10 mouse cellular contexts compared by ENCODE assay signal in genomic region chr11:117278113-117278512, GRCm38 (mm10).
DNase-seq lines count a peak whose midpoint lies in the region; ATAC-seq and TF ChIP-seq lines count a peak whose summit lies in the region.
"Had no signal": no experiment of that assay in that cellular context is flagged by ENCODE, and none has a peak within 500 bp of the region (broad histone marks: within the 10 kb centered on the region; RNA-seq: fewer than 3 reads in every experiment).

No protein-coding gene starts in this region.

- no peaks in the 10 kb centered on the region for H3K27me3 ChIP-seq in heart, embryonic 16.5 days (ENCODE audit: control insufficient read depth, insufficient read depth, low read length)
- H3K27me3 ChIP-seq in lung, embryonic 14.5 days (ENCODE audit: insufficient read depth, low read length): no peaks in the 10 kb centered on the region
- H3K27me3 ChIP-seq in embryonic facial prominence, embryonic 13.5 days: no peaks in the 10 kb centered on the region
- H3K27me3 ChIP-seq in stomach, embryonic 14.5 days (ENCODE audit: control insufficient read depth, insufficient read depth, low read length): no peaks in the 10 kb centered on the region
- no peaks in the 10 kb centered on the region for H3K27me3 ChIP-seq in thymus, adult 2 months (ENCODE audit: control insufficient read depth, insufficient read depth, low read length)

- peaks cover 47% of the 10 kb centered on the region for H3K4me1 ChIP-seq in heart, embryonic 16.5 days (ENCODE audit: control insufficient read depth, insufficient read depth, low read length)
- H3K4me1 ChIP-seq in lung, embryonic 14.5 days (ENCODE audit: insufficient read depth): peaks cover 14% of the 10 kb centered on the region
- peaks cover 98% of the 10 kb centered on the region for H3K4me1 ChIP-seq in embryonic facial prominence, embryonic 13.5 days
- peaks cover 74% of the 10 kb centered on the region for H3K4me1 ChIP-seq in stomach, embryonic 14.5 days (ENCODE audit: control insufficient read depth, insufficient read depth, low read length)
- peaks cover 64% of the 10 kb centered on the region for H3K4me1 ChIP-seq in thymus, adult 2 months (replicated peaks; ENCODE audit: control insufficient read depth, insufficient read depth, low read length)

- no peak for TF ChIP-seq CTCF in lung, embryonic 14.5 days (IDR thresholded peaks at IDR 0.05; ENCODE audit: low read depth)
- no peak for TF ChIP-seq CTCF in thymus, adult 2 months (IDR thresholded peaks at IDR 0.05; ENCODE audit: borderline replicate concordance, control insufficient read depth, extremely low read depth, insufficient read depth, low read length, poor library complexity)

- H3K4me2 ChIP-seq in heart, embryonic 16.5 days (ENCODE audit: low read depth, low read length): no peak overlapping the region
- H3K4me2 ChIP-seq in lung, embryonic 14.5 days: no peak overlapping the region
- peak overlapping the region; percentile 14; the same call in 1 of the 2 replicates for H3K4me2 ChIP-seq in embryonic facial prominence, embryonic 13.5 days
- H3K4me2 ChIP-seq in stomach, embryonic 14.5 days (replicated peaks; ENCODE audit: low read depth, low read length): 0 out of 2 replicates have a peak overlapping the region, but pooled peaks have one; percentile 2

- no peak overlapping the region; the same call in 1 of the 2 replicates for H3K27ac ChIP-seq in heart, embryonic 16.5 days (ENCODE audit: low read length)
- H3K27ac ChIP-seq in lung, embryonic 14.5 days (ENCODE audit: low read depth): peak overlapping the region; percentile 55
- H3K27ac ChIP-seq in embryonic facial prominence, embryonic 13.5 days: 0 out of 2 replicates have a peak overlapping the region, but pooled peaks have one; percentile 33
- peak overlapping the region; percentile 55 for H3K27ac ChIP-seq in stomach, embryonic 14.5 days (ENCODE audit: low read length)
- H3K27ac ChIP-seq in thymus, adult 2 months (ENCODE audit: control insufficient read depth, insufficient read depth, low read length): no peak overlapping the region

- H3K9ac ChIP-seq in heart, embryonic 16.5 days (ENCODE audit: low read length): peak overlapping the region; percentile 5; the same call in 1 of the 2 replicates
- H3K9ac ChIP-seq in lung, embryonic 14.5 days: no peak overlapping the region; the same call in 1 of the 2 replicates
- H3K9ac ChIP-seq in embryonic facial prominence, embryonic 13.5 days: 0 out of 2 replicates have a peak overlapping the region, but pooled peaks have one; percentile 7
- no peak overlapping the region for H3K9ac ChIP-seq in stomach, embryonic 14.5 days (replicated peaks; ENCODE audit: low read depth, low read length)

- TF ChIP-seq POLR2A in thymus, adult 2 months (IDR thresholded peaks at IDR 0.05; ENCODE audit: control insufficient read depth, extremely low read depth, insufficient read depth, low read length, poor library complexity): no peak

- 42% methylated on average over 1 of the region's 1 CpGs for WGBS in heart, embryonic 16.5 days
- 8% methylated on average over 1 of the region's 1 CpGs for whole genome bisulfite sequencing in lung, embryonic 14.5 days
- 12% methylated on average over 1 of the region's 1 CpGs for WGBS in embryonic facial prominence, embryonic 13.5 days
- WGBS in stomach, embryonic 14.5 days: 16% methylated on average over 1 of the region's 1 CpGs
- WGBS in thymus, adult 2 months: 87% methylated on average over 1 of the region's 1 CpGs

- H3K4me3 ChIP-seq in heart, embryonic 16.5 days (ENCODE audit: low read length): no peak overlapping the region
- H3K4me3 ChIP-seq in lung, embryonic 14.5 days (ENCODE audit: low read depth, low read length): no peak overlapping the region
- H3K4me3 ChIP-seq in embryonic facial prominence, embryonic 13.5 days: no peak overlapping the region
- H3K4me3 ChIP-seq in stomach, embryonic 14.5 days (ENCODE audit: low read depth, low read length): no peak overlapping the region
- no peak overlapping the region for H3K4me3 ChIP-seq in thymus, adult 2 months (ENCODE audit: control insufficient read depth, insufficient read depth, low read length)

- no peak for ATAC-seq in heart, embryonic 16.5 days (replicated peaks; ENCODE audit: extremely low read depth, insufficient read depth, low FRiP score)
- ATAC-seq in lung, embryonic 14.5 days (ENCODE audit: insufficient read depth): no peak
- no peak for ATAC-seq in embryonic facial prominence, embryonic 13.5 days (ENCODE audit: insufficient number of reproducible peaks, insufficient read depth, low FRiP score, low TSS enrichment, low read depth)
- ATAC-seq in stomach, embryonic 14.5 days (ENCODE audit: insufficient number of reproducible peaks, insufficient read depth, low FRiP score, low read depth): no peak

- H3K36me3 ChIP-seq in heart, embryonic 16.5 days (ENCODE audit: control insufficient read depth, insufficient read depth): no peaks in the 10 kb centered on the region
- H3K36me3 ChIP-seq in lung, embryonic 14.5 days (ENCODE audit: insufficient read depth): 0 out of 2 replicates have a peak, but pooled peaks cover 4% of the 10 kb centered on the region
- peaks cover 9% of the 10 kb centered on the region for H3K36me3 ChIP-seq in embryonic facial prominence, embryonic 13.5 days
- H3K36me3 ChIP-seq in stomach, embryonic 14.5 days (ENCODE audit: control insufficient read depth, insufficient read depth, low read length): no peaks in the 10 kb centered on the region; the same call in 1 of the 2 replicates
- H3K36me3 ChIP-seq in thymus, adult 2 months (ENCODE audit: control insufficient read depth, insufficient read depth, low read length): no peaks in the 10 kb centered on the region
- H3K36me3 ChIP-seq: G1E had no signal

- H3K9me3 ChIP-seq in heart, embryonic 16.5 days (replicated peaks; ENCODE audit: control insufficient read depth, low read length): no peaks in the 10 kb centered on the region
- H3K9me3 ChIP-seq in lung, embryonic 14.5 days (ENCODE audit: low read depth, low read length): no peaks in the 10 kb centered on the region
- no peaks in the 10 kb centered on the region for H3K9me3 ChIP-seq in embryonic facial prominence, embryonic 13.5 days
- H3K9me3 ChIP-seq in stomach, embryonic 14.5 days (ENCODE audit: control insufficient read depth, low read depth, low read length): no peaks in the 10 kb centered on the region
- H3K9me3 ChIP-seq: G1E had no signal

- DNase-seq in heart, adult 11 months: no peak
- no peak for DNase-seq in lung, embryonic 14.5 days
- DNase-seq in lung, postnatal 14 days: no peak
- DNase-seq in thymus, adult 2 months: no peak
- DNase-seq in thymus, postnatal 10 days (ENCODE audit: low spot score in 2 of 2): no peak
- DNase-seq: thymus, postnatal 36 days had no signal

Comparison
In these comparisons a context has a peak if more than half of its experiments do, and no peak if none do; other contexts are left out.
1. H3K27ac ChIP-seq: peak in lung, embryonic 14.5 days (single experiment), embryonic facial prominence, embryonic 13.5 days (single experiment) and stomach, embryonic 14.5 days (single experiment); none in heart, embryonic 16.5 days (single experiment) and thymus, adult 2 months (single experiment).
2. H3K4me2 ChIP-seq: peak in embryonic facial prominence, embryonic 13.5 days (single experiment) and stomach, embryonic 14.5 days (single experiment); none in heart, embryonic 16.5 days (single experiment) and lung, embryonic 14.5 days (single experiment).
3. H3K9ac ChIP-seq: peak in heart, embryonic 16.5 days (single experiment) and embryonic facial prominence, embryonic 13.5 days (single experiment); none in lung, embryonic 14.5 days (single experiment) and stomach, embryonic 14.5 days (single experiment).